Mouse (Mus musculus): ENCODE measurements around the gene Abca3.
A peak's percentile ranks its signal among the peaks of the same experiment; 100 is the strongest.
"Not testable (repeated sequence)": the region's sequence is repeated elsewhere in the genome, so short reads cannot be mapped to it uniquely, and the experiment has no call there.

Abca3 gene

GRCm38 (mm10) chr17:24441148-24441547 is 89.4 kb downstream of the Abca3 start:
- DNase-seq (ENCODE audit: low read depth, low spot score) = no peak

DNA sequence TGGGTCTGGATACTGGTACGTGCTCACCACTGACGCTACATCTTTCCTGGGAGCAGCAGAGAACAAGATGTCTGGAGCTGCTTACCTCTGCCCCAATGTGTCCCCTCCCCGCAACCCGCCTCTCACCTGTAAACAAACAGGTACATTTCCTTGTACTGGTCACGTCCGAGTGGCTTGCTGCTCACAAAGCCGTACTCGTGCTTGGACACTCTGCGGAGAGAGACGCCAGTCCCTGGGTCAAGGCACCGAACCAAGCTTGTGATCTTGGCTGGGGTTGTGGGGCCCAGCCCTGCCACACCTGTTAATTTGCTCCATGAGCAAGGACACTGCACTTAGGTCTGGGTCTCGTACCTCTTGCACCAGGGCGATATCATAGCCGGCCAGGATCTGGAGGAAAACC is 90.4 kb downstream of the Abca3 start:
- DNase-seq (ENCODE audit: low read depth, low spot score) = no peak

GRCm38 (mm10) chr17:24442632-24443155 is 90.9 kb downstream of the Abca3 start, which contains the start of gene Dnase1l2:
TSS of gene Dnase1l2 (minus strand) at chr17:24443105.
- DNase-seq (ENCODE audit: low read depth, low spot score) = no peak

GRCm38 (mm10) chr17:24443409-24443808 is 91.7 kb downstream of the Abca3 start:
- DNase-seq (ENCODE audit: low read depth, low spot score) = no peak

DNA sequence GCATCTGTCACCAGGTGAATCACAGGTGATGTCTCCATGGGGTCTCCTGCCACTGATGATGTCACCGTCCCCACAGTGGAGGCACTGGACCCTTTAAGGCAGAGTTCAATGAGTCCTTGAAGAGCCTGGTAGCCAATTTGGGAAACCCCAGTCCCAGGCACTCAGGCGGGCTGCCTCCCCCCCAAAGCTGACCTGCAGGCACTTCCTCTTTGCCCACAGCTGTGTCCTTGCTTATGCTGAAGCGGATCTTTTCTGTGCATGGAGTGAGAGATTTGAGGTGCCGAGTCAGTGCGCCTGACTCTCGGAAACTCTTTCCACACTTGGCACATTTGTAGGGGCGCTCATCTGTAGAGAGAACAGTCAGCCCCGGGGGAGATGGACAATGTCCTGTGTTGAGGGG is 94.8 kb downstream of the Abca3 start:
- no peak for DNase-seq (ENCODE audit: low read depth, low spot score)

GRCm38 (mm10) chr17:24449507-24449906 is 97.8 kb downstream of the Abca3 start:
- no peak for DNase-seq (ENCODE audit: low read depth, low spot score)

DNA sequence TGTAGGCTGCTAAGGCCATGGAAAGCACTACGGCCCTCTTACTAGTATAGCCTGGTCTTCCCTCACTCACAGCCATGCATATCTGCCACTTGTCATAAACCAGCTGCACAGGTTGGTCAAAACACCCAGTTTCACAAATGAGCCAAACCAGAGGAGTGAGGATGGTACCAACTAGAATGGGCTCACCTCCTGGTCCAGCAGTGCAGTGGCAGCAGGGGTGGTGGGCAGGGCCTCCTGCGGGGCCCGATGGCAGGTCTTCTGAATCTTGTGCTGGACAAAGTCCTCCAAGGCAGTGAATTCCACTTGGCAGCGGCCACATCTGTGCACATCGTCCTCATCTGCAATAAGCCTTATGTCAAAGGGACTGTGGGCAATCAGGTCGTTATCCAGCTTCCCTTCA is 99.5 kb downstream of the Abca3 start:
- DNase-seq (ENCODE audit: low read depth, low spot score) = no peak

DNA sequence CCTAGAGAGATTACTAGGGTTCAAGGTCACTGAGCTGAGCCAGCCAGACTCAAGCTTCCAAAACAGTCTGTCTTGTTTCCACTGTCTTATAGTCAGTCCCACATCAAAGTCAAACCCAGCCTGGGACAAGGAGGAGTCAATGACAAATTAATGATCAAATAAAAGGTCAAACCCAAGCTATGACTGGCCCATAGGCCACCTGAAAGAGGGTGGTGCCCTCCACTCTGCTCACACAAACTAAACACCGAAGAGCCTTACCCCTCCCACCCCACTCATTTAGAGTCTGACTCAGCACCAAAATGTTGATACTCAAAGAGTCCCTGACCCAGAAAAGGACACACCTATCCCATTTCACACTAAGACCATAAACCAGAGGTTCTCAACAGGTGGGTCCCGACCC is 101.6 kb downstream of the Abca3 start:
- DNase-seq (ENCODE audit: low read depth, low spot score) = no peak

- no peak for DNase-seq (ENCODE audit: low read depth, low spot score)
Observed at GRCm38 (mm10) chr17:24454218-24454755, 102.5 kb downstream of the Abca3 start.

- DNase-seq (ENCODE audit: low read depth, low spot score) = peak; percentile 98
Observed at GRCm38 (mm10) chr17:24454756-24455522, 103.2 kb downstream of the Abca3 start.

DNA sequence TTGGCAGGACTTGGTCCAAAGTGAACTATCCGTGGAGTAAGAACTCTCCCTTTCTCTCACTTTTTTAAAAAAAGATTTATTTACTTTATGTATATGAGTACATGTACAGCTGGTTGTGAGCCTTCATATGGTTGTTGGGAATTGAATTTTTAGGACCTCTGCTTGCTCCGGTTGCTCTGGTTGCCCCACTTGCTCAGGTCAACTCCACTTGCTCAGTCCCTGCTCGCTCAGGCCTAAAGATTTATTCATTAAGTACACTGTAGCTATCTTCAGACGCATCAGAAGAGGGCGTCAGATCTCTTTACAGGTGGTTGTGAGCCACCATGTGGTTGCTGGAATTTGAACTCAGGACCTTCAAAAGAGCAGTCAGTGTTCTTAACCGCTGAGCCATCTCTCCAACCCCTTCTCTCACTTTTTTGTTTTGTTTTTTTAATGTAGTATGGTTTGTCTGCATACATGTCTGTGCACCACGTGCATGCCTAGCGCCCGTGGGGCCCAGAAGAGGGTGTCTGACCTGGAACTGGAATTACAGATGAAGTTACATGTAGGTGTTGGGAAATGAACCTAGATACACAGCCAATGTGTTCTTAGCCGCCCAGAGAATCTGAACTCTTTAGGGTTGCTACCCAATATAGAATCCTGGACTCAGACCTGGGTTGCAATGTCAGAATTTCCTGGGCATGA is 103.9 kb downstream of the Abca3 start:
- not testable (repeated sequence) for DNase-seq (ENCODE audit: low read depth, low spot score)

Measured in retina, postnatal 7 days (tissue).